Mouse (Mus musculus) bone marrow, adult 2 months (tissue): ENCODE measurements around the gene Tmem94.

Experiments used
- CTCF ChIP-seq: fragments of 200-500 bp; IDR thresholded peaks from 2 replicates; pipeline ENCODE4 v1.5.1; 2011; ENCODE audit warnings: low read length, control low read depth; ENCODE audit not compliant: control insufficient read depth, insufficient read depth
- POLR2A ChIP-seq: fragments of 200-500 bp; IDR thresholded peaks from 2 replicates; pipeline ENCODE4 v1.6.1; 2011; ENCODE audit warnings: low read depth, mild to moderate bottlenecking, control low read depth, low read length, borderline replicate concordance; ENCODE audit not compliant: control insufficient read depth

DNA sequence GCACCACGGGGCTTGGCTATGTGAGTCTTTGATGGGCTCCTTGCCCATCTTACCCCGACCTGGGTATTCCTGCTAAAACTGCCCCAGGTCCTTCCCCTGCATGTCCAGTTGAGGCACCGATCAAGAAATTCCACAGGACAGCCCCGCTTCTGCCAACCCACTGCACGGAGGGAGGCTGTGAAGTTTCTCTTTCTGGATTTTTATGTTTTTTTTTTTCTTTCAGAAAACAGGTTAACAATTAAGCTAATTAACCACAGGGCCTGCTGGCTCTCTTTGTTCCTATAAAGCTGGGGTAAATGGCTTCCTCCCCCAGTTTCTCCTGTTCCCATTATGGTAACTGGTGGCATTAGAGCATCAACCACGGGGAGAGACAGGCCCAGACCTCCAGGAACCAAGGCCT lies 68.8 kb downstream of the Tmem94 start:
- TF ChIP-seq POLR2A (no peak), CTCF (no peak)
